Mouse (Mus musculus): ENCODE measurements around the gene Zfp493.
"Not testable (repeated sequence)": the region's sequence is repeated elsewhere in the genome, so short reads cannot be mapped to it uniquely, and the experiment has no call there.

Gene Zfp493

GRCm38 (mm10) chr13:67779265-67780221 lies at the start of gene Zfp493:
Gene Zfp493 (plus strand): TSS chr13:67779693.
- DNase-seq (ENCODE audit: low read depth, low spot score): peak; percentile 94

GRCm38 (mm10) chr13:67734391-67734790 lies 45.1 kb upstream of the Zfp493 start:
- DNase-seq (ENCODE audit: low read depth, low spot score): not testable (repeated sequence)

- DNase-seq (ENCODE audit: low read depth, low spot score): no peak
Measured at GRCm38 (mm10) chr13:67742941-67743340, 36.6 kb upstream of the Zfp493 start.

GRCm38 (mm10) chr13:67743896-67744295 lies 35.6 kb upstream of the Zfp493 start:
- no peak for DNase-seq (ENCODE audit: low read depth, low spot score)

- peak; percentile 91 for DNase-seq (ENCODE audit: low read depth, low spot score)
Measured at GRCm38 (mm10) chr13:67754333-67755306, 24.9 kb upstream of the Zfp493 start, which contains the start of gene Zfp85. Gene Zfp85 (minus strand): TSS chr13:67755228.

GRCm38 (mm10) chr13:67755761-67756160 lies 23.7 kb upstream of the Zfp493 start:
- DNase-seq (ENCODE audit: low read depth, low spot score): peak; percentile 3

GRCm38 (mm10) chr13:67759966-67760365 lies 19.5 kb upstream of the Zfp493 start:
- DNase-seq (ENCODE audit: low read depth, low spot score): no peak

GRCm38 (mm10) chr13:67763031-67763768 lies 16.3 kb upstream of the Zfp493 start:
- no peak for DNase-seq (ENCODE audit: low read depth, low spot score)

- no peak for DNase-seq (ENCODE audit: low read depth, low spot score)
Measured at GRCm38 (mm10) chr13:67791921-67792455, 12.5 kb downstream of the Zfp493 start.

- no peak for DNase-seq (ENCODE audit: low read depth, low spot score)
Measured at GRCm38 (mm10) chr13:67798618-67799017, 19.1 kb downstream of the Zfp493 start.

- DNase-seq (ENCODE audit: low read depth, low spot score): not testable (repeated sequence)
Measured at GRCm38 (mm10) chr13:67799151-67799550, 19.7 kb downstream of the Zfp493 start.

GRCm38 (mm10) chr13:67811651-67812210 lies 32.2 kb downstream of the Zfp493 start:
- DNase-seq (ENCODE audit: low read depth, low spot score): no peak

GRCm38 (mm10) chr13:67812961-67813709 lies 33.6 kb downstream of the Zfp493 start:
- no peak for DNase-seq (ENCODE audit: low read depth, low spot score)

GRCm38 (mm10) chr13:67813710-67814660 lies 34.5 kb downstream of the Zfp493 start, which contains the start of gene Zfp273:
Gene Zfp273 (plus strand): TSS chr13:67813740.
- DNase-seq (ENCODE audit: low read depth, low spot score): peak; percentile 96

GRCm38 (mm10) chr13:67818636-67819035 lies 39.1 kb downstream of the Zfp493 start:
- peak; percentile 25 for DNase-seq (ENCODE audit: low read depth, low spot score)

- peak; percentile 93 for DNase-seq (ENCODE audit: low read depth, low spot score)
Measured at GRCm38 (mm10) chr13:67830911-67831336, 51.4 kb downstream of the Zfp493 start, which contains the start of gene Gm10037. Gene Gm10037 (plus strand): TSS chr13:67831106.

GRCm38 (mm10) chr13:67833137-67833536 lies 53.6 kb downstream of the Zfp493 start:
- not testable (repeated sequence) for DNase-seq (ENCODE audit: low read depth, low spot score)

Measured in brain, adult 2 months (tissue).